Mouse (Mus musculus): Measurements from ENCODE around the gene Irak1bp1. TPM values are rescaled to one million over a fixed set of nuclear protein-coding genes. Genes with fewer than 3 reads are reported as not detected.
A peak's percentile ranks its signal among the peaks of the same experiment; 100 is the strongest.

The Irak1bp1 gene
- polyA plus RNA-seq (2015; fragmentation: Nextera tagmentation; extraction: Ambion mirVana), result 10.4 and 11.9 TPM in 2 replicates

GRCm38 (mm10) chr9:82829007-82829689 lies at the start of gene Irak1bp1:
Irak1bp1 (plus strand) TSS chr9:82829540.
- ATAC-seq (replicated peaks; ENCODE audit: extremely low read depth, insufficient read depth, low FRiP score), result no peak
- no peaks in the 10 kb centered on the region for H3K9me3 ChIP-seq (replicated peaks; ENCODE audit: control insufficient read depth, low read length)
- no peaks in the 10 kb centered on the region for H3K27me3 ChIP-seq (ENCODE audit: control insufficient read depth, insufficient read depth, low read length)
- peak within 1 kb of the TSS; percentile 74 for H3K27ac ChIP-seq (ENCODE audit: low read length)
- peaks cover 6% of the 10 kb centered on the region for H3K4me1 ChIP-seq (ENCODE audit: control insufficient read depth, insufficient read depth, low read length)
- no peaks in the 10 kb centered on the region for H3K36me3 ChIP-seq (ENCODE audit: control insufficient read depth, insufficient read depth)
- peak within 1 kb of the TSS; percentile 81 for H3K4me2 ChIP-seq (ENCODE audit: low read depth, low read length)
- peak within 1 kb of the TSS; percentile 75 for H3K9ac ChIP-seq (ENCODE audit: low read length)
- 15% methylated on average over 20 of the region's 20 CpGs for WGBS
- peak within 1 kb of the TSS; percentile 67 for H3K4me3 ChIP-seq (ENCODE audit: low read length)

GRCm38 (mm10) chr9:82788375-82788774 lies 41.0 kb upstream of the Irak1bp1 start:
- H3K27ac ChIP-seq (ENCODE audit: low read length), result no peak overlapping the region
- no peaks in the 10 kb centered on the region for H3K9me3 ChIP-seq (replicated peaks; ENCODE audit: control insufficient read depth, low read length)
- no peaks in the 10 kb centered on the region for H3K4me1 ChIP-seq (ENCODE audit: control insufficient read depth, insufficient read depth, low read length)
- H3K4me3 ChIP-seq (ENCODE audit: low read length), result no peak overlapping the region
- H3K36me3 ChIP-seq (ENCODE audit: control insufficient read depth, insufficient read depth), result no peaks in the 10 kb centered on the region
- H3K27me3 ChIP-seq (ENCODE audit: control insufficient read depth, insufficient read depth, low read length), result no peaks in the 10 kb centered on the region
- ATAC-seq (replicated peaks; ENCODE audit: extremely low read depth, insufficient read depth, low FRiP score), result no peak
- H3K4me2 ChIP-seq (ENCODE audit: low read depth, low read length), result no peak overlapping the region
- no peak overlapping the region for H3K9ac ChIP-seq (ENCODE audit: low read length)
- WGBS, result 72% methylated on average over 9 of the region's 9 CpGs

GRCm38 (mm10) chr9:82800360-82800759 lies 29.0 kb upstream of the Irak1bp1 start:
- ATAC-seq (replicated peaks; ENCODE audit: extremely low read depth, insufficient read depth, low FRiP score), result peak; percentile 63
- WGBS, result 45% methylated on average over 8 of the region's 8 CpGs
- no peaks in the 10 kb centered on the region for H3K36me3 ChIP-seq (ENCODE audit: control insufficient read depth, insufficient read depth)
- H3K4me1 ChIP-seq (ENCODE audit: control insufficient read depth, insufficient read depth, low read length), result peaks cover 5% of the 10 kb centered on the region
- no peak overlapping the region for H3K9ac ChIP-seq (ENCODE audit: low read length)
- H3K27ac ChIP-seq (ENCODE audit: low read length), result no peak overlapping the region
- no peaks in the 10 kb centered on the region for H3K9me3 ChIP-seq (replicated peaks; ENCODE audit: control insufficient read depth, low read length)
- no peaks in the 10 kb centered on the region for H3K27me3 ChIP-seq (ENCODE audit: control insufficient read depth, insufficient read depth, low read length)
- H3K4me2 ChIP-seq (ENCODE audit: low read depth, low read length), result no peak overlapping the region
- H3K4me3 ChIP-seq (ENCODE audit: low read length), result no peak overlapping the region

- Histone ChIP-seq H3K4me1 (ENCODE audit: control insufficient read depth, insufficient read depth, low read length) (no peaks in the 10 kb centered on the region), H3K9me3 (replicated peaks; ENCODE audit: control insufficient read depth, low read length) (no peaks in the 10 kb centered on the region), H3K27ac (ENCODE audit: low read length) (no peak overlapping the region), H3K9ac (ENCODE audit: low read length) (no peak overlapping the region), H3K4me2 (ENCODE audit: low read depth, low read length) (no peak overlapping the region), H3K4me3 (ENCODE audit: low read length) (no peak overlapping the region), H3K27me3 (ENCODE audit: control insufficient read depth, insufficient read depth, low read length) (no peaks in the 10 kb centered on the region), H3K36me3 (ENCODE audit: control insufficient read depth, insufficient read depth) (no peaks in the 10 kb centered on the region)
- no peak for ATAC-seq (replicated peaks; ENCODE audit: extremely low read depth, insufficient read depth, low FRiP score)
- 14% methylated on average over 1 of the region's 1 CpGs for WGBS
These were observed 22.2 kb upstream of the Irak1bp1 start for GRCm38 (mm10) chr9:82807129-82807528.

- Histone ChIP-seq H3K4me2 (ENCODE audit: low read depth, low read length) (no peak overlapping the region), H3K4me3 (ENCODE audit: low read length) (no peak overlapping the region), H3K9ac (ENCODE audit: low read length) (no peak overlapping the region), H3K27ac (ENCODE audit: low read length) (no peak overlapping the region), H3K4me1 (ENCODE audit: control insufficient read depth, insufficient read depth, low read length) (no peaks in the 10 kb centered on the region), H3K36me3 (ENCODE audit: control insufficient read depth, insufficient read depth) (no peaks in the 10 kb centered on the region), H3K9me3 (replicated peaks; ENCODE audit: control insufficient read depth, low read length) (no peaks in the 10 kb centered on the region), H3K27me3 (ENCODE audit: control insufficient read depth, insufficient read depth, low read length) (no peaks in the 10 kb centered on the region)
- ATAC-seq (replicated peaks; ENCODE audit: extremely low read depth, insufficient read depth, low FRiP score), result no peak
- WGBS, result 62% methylated on average over 5 of the region's 5 CpGs
These were observed 21.7 kb upstream of the Irak1bp1 start for GRCm38 (mm10) chr9:82807635-82808034.

GRCm38 (mm10) chr9:82812172-82812963 lies 17.0 kb upstream of the Irak1bp1 start:
- H3K4me1 ChIP-seq (ENCODE audit: control insufficient read depth, insufficient read depth, low read length), result no peaks in the 10 kb centered on the region
- no peak overlapping the region for H3K9ac ChIP-seq (ENCODE audit: low read length)
- 69% methylated on average over 12 of the region's 12 CpGs for WGBS
- H3K4me2 ChIP-seq (ENCODE audit: low read depth, low read length), result no peak overlapping the region
- H3K9me3 ChIP-seq (replicated peaks; ENCODE audit: control insufficient read depth, low read length), result no peaks in the 10 kb centered on the region
- no peaks in the 10 kb centered on the region for H3K27me3 ChIP-seq (ENCODE audit: control insufficient read depth, insufficient read depth, low read length)
- H3K27ac ChIP-seq (ENCODE audit: low read length), result no peak overlapping the region
- H3K36me3 ChIP-seq (ENCODE audit: control insufficient read depth, insufficient read depth), result no peaks in the 10 kb centered on the region
- H3K4me3 ChIP-seq (ENCODE audit: low read length), result no peak overlapping the region
- no peak for ATAC-seq (replicated peaks; ENCODE audit: extremely low read depth, insufficient read depth, low FRiP score)

GRCm38 (mm10) chr9:82814536-82814935 lies 14.8 kb upstream of the Irak1bp1 start:
- no peak overlapping the region for H3K4me3 ChIP-seq (ENCODE audit: low read length)
- H3K4me1 ChIP-seq (ENCODE audit: control insufficient read depth, insufficient read depth, low read length), result no peaks in the 10 kb centered on the region
- 61% methylated on average over 3 of the region's 3 CpGs for WGBS
- no peak overlapping the region for H3K9ac ChIP-seq (ENCODE audit: low read length)
- no peaks in the 10 kb centered on the region for H3K36me3 ChIP-seq (ENCODE audit: control insufficient read depth, insufficient read depth)
- no peak overlapping the region for H3K27ac ChIP-seq (ENCODE audit: low read length)
- no peaks in the 10 kb centered on the region for H3K9me3 ChIP-seq (replicated peaks; ENCODE audit: control insufficient read depth, low read length)
- H3K4me2 ChIP-seq (ENCODE audit: low read depth, low read length), result no peak overlapping the region
- H3K27me3 ChIP-seq (ENCODE audit: control insufficient read depth, insufficient read depth, low read length), result no peaks in the 10 kb centered on the region
- ATAC-seq (replicated peaks; ENCODE audit: extremely low read depth, insufficient read depth, low FRiP score), result no peak

- Histone ChIP-seq H3K4me1 (ENCODE audit: control insufficient read depth, insufficient read depth, low read length) (no peaks in the 10 kb centered on the region), H3K27me3 (ENCODE audit: control insufficient read depth, insufficient read depth, low read length) (no peaks in the 10 kb centered on the region), H3K4me2 (ENCODE audit: low read depth, low read length) (no peak overlapping the region), H3K9ac (ENCODE audit: low read length) (no peak overlapping the region), H3K27ac (ENCODE audit: low read length) (no peak overlapping the region), H3K4me3 (ENCODE audit: low read length) (no peak overlapping the region), H3K36me3 (ENCODE audit: control insufficient read depth, insufficient read depth) (no peaks in the 10 kb centered on the region), H3K9me3 (replicated peaks; ENCODE audit: control insufficient read depth, low read length) (no peaks in the 10 kb centered on the region)
- no peak for ATAC-seq (replicated peaks; ENCODE audit: extremely low read depth, insufficient read depth, low FRiP score)
These were observed 14.0 kb upstream of the Irak1bp1 start for GRCm38 (mm10) chr9:82815257-82815785.

- H3K27ac ChIP-seq (ENCODE audit: low read length), result no peak overlapping the region
- H3K9me3 ChIP-seq (replicated peaks; ENCODE audit: control insufficient read depth, low read length), result no peaks in the 10 kb centered on the region
- H3K4me3 ChIP-seq (ENCODE audit: low read length), result no peak overlapping the region
- 94% methylated on average over 6 of the region's 6 CpGs for WGBS
- no peak overlapping the region for H3K9ac ChIP-seq (ENCODE audit: low read length)
- ATAC-seq (replicated peaks; ENCODE audit: extremely low read depth, insufficient read depth, low FRiP score), result no peak
- no peaks in the 10 kb centered on the region for H3K36me3 ChIP-seq (ENCODE audit: control insufficient read depth, insufficient read depth)
- no peaks in the 10 kb centered on the region for H3K27me3 ChIP-seq (ENCODE audit: control insufficient read depth, insufficient read depth, low read length)
- no peak overlapping the region for H3K4me2 ChIP-seq (ENCODE audit: low read depth, low read length)
- peaks cover 4% of the 10 kb centered on the region for H3K4me1 ChIP-seq (ENCODE audit: control insufficient read depth, insufficient read depth, low read length)
These were observed 2.9 kb upstream of the Irak1bp1 start for GRCm38 (mm10) chr9:82826426-82826825.

All from heart, embryonic 16.5 days (tissue).